Mouse (Mus musculus): Measurements from ENCODE around the gene Ovca2.

DNA sequence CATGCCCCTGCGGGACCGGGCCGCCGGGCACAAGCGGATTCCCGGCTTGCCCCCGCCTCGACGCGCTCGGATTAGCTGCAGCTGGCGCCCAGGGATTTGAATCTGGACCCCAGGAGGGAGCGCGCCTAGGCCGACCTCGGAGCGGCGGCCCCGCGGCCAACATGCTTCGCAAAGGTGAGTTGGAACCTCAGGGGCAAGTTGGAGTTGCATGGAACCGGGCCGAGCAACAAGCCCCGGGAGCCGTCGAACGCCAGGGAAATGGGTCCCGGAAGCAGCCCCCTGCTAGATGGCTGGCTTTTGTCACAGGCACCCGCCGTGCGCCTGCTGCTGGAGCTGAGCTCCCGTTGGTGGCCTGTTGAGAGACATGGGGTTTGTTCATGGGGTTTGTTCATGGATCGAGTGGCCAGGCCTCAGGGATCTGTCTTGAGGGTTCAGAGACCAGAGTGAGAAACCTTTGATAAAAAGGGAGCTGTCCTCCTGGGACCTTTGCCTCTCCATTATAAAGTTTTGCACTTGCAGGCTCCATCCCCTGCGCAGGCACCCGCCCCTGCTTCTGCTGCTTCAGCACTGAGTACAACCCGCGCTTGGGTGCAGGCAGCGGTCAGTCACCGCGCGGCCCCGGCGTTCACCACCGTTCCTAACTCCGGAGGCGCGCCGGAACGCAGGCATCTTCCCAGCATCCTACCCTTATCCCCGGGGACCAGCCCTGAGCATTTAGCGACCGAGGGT, 15.7 kb upstream of the Ovca2 start:
- TF ChIP-seq HCFC1 (IDR thresholded peaks at IDR 0.05; ENCODE audit: borderline replicate concordance, insufficient read depth, low read length) = no peak
- TF ChIP-seq CHD2 (IDR thresholded peaks at IDR 0.05; ENCODE audit: low read depth, low read length) = no peak
